Mouse (Mus musculus) limb, embryonic 14.5 days (tissue): ENCODE measurements around the gene Olfr1380. TPM values are rescaled to one million over a fixed set of nuclear protein-coding genes. Genes with fewer than 3 reads are reported as not detected.
"Not testable (repeated sequence)": the region's sequence is repeated elsewhere in the genome, so short reads cannot be mapped to it uniquely, and the experiment has no call there.

ENCODE experiments used
- ATAC-seq: fragments of 200-750 bp; cut with Nextera tagmentation; 2 replicates; pipeline ENCODE4 v1.8.0; 2017; ENCODE audit warnings: low read depth, moderate number of reproducible peaks, moderate TSS enrichment; ENCODE audit not compliant: low FRiP score
- DNase-seq: peaks from one replicate; pipeline ENCODE4 v3.0.0-alpha.2; 2015; ENCODE audit warnings: low spot score
- H3K27ac ChIP-seq: fragments of 300-500 bp; sonication (generic); replicated peaks from 2 replicates; pipeline ENCODE4 v1.5.1; 2014; ENCODE audit warnings: low read depth, mild to moderate bottlenecking, low read length, moderate library complexity, mixed read lengths
- H3K27me3 ChIP-seq: fragments of 300-500 bp; sonication (generic); 2 replicates; pipeline ENCODE4 v1.6.1; 2014; ENCODE audit warnings: low read length, mixed read lengths; ENCODE audit not compliant: control insufficient read depth, insufficient read depth
- H3K36me3 ChIP-seq: fragments of 300-500 bp; sonication (generic); 2 replicates; pipeline ENCODE4 v1.6.1; 2014; ENCODE audit warnings: mild to moderate bottlenecking, low read length, moderate library complexity, mixed read lengths; ENCODE audit not compliant: control insufficient read depth, insufficient read depth
- H3K4me1 ChIP-seq: fragments of 300-500 bp; sonication (generic); 2 replicates; pipeline ENCODE4 v1.6.1; 2014; ENCODE audit warnings: antibody characterized with exemption, low read length, mixed read lengths; ENCODE audit not compliant: control insufficient read depth, insufficient read depth
- H3K4me2 ChIP-seq: fragments of 300-500 bp; sonication (generic); replicated peaks from 2 replicates; pipeline ENCODE4 v1.6.1; 2014; ENCODE audit warnings: low read depth, mild to moderate bottlenecking, low read length, moderate library complexity; ENCODE audit not compliant: severe bottlenecking
- H3K4me3 ChIP-seq: fragments of 300-500 bp; sonication (generic); replicated peaks from 2 replicates; pipeline ENCODE4 v1.5.1; 2014; ENCODE audit warnings: low read length
- H3K9ac ChIP-seq: fragments of 300-500 bp; sonication (generic); 2 replicates; pipeline ENCODE4 v1.6.1; 2014; ENCODE audit warnings: mild to moderate bottlenecking, low read depth, low read length, moderate library complexity; ENCODE audit not compliant: severe bottlenecking
- H3K9me3 ChIP-seq: fragments of 300-500 bp; sonication (generic); 2 replicates; pipeline ENCODE4 v1.6.1; 2016; ENCODE audit warnings: low read length; ENCODE audit not compliant: control insufficient read depth
- POLR2A ChIP-seq: fragments of 200-500 bp; IDR thresholded peaks from 2 replicates; pipeline ENCODE4 v1.8.0; 2012; ENCODE audit warnings: inconsistent platforms, mild to moderate bottlenecking, moderate library complexity, borderline replicate concordance; ENCODE audit not compliant: insufficient read depth, insufficient read length; ENCODE audit errors: extremely low read depth
- WGBS: fragments of 180-500 bp; shearing (Covaris S2); extraction: QIAGEN DNeasy Blood & Tissue Kit; methylation state at CpG from one replicate; pipeline ENCODE4 v1.1.7; 2014; 5-methylcytosine and 5-hydroxymethylcytosine counted together
- polyA plus RNA-seq, 2 experiments: library from polyadenylated mRNA; depleted of rRNA in 1 of 2; stranded (reverse) in 1 of 2; unstranded in 1 of 2; fragments of >200 nt; fragmentation: Nextera tagmentation in 1 of 2; extraction: Ambion mirVana in 1 of 2; gene quantifications; 2 replicates each; pipeline versions ENCODE4 v1.2.1 to v1.2.3; 2012 to 2014

Olfr1380 gene
- polyA plus RNA-seq, 2 experiments: not detected

DNA sequence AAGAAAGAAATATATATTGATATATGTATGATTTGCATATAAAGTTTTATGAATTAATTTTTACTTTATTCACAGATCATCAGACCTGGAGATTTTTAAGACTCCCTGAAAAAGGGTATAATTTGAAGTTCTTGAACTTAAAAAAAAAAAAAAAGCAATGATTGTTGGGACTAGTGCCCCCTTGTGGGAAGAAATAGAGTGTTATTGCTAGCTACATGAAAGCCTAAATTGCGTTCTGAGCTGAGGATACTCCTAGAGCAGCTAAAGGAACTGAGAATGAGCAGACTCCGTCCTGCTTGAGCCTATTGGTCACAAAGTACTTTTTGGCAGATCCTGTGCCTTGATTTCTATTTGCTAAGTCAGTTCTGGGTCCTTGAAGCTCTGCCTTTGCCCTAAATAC, 18.4 kb downstream of the Olfr1380 start:
- H3K36me3 ChIP-seq, H3K9ac ChIP-seq, H3K9me3 ChIP-seq, H3K27me3 ChIP-seq, H3K4me2 ChIP-seq, H3K4me1 ChIP-seq, H3K27ac ChIP-seq, H3K4me3 ChIP-seq, ATAC-seq: not testable (repeated sequence)
- peak; percentile 22 for DNase-seq
- WGBS: 43% methylated on average over 2 of the region's 2 CpGs

DNA sequence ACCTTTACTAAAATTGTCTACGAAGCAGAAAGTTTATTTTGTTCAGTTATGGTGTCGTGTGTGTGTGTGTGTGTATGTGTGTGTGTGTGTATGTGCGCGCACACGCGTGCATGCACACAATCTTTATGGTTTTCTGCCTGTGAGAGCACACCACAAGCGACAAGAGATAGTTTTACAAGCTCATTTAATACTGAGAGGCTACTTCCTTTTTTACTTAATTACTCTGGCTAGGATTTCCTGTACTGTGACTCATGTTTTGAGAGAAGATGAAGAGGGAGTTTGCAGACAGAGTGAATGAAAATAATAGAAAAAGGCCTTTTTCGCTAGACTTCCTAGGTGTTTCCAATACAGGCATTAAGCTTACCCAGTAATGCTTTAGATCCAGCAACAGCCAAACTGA, 23.8 kb downstream of the Olfr1380 start:
- H3K4me2 ChIP-seq, H3K27me3 ChIP-seq, H3K9me3 ChIP-seq, H3K4me1 ChIP-seq, H3K4me3 ChIP-seq, DNase-seq, H3K27ac ChIP-seq, H3K9ac ChIP-seq, H3K36me3 ChIP-seq, ATAC-seq: not testable (repeated sequence)
- WGBS: 78% methylated on average over 8 of the region's 8 CpGs

DNA sequence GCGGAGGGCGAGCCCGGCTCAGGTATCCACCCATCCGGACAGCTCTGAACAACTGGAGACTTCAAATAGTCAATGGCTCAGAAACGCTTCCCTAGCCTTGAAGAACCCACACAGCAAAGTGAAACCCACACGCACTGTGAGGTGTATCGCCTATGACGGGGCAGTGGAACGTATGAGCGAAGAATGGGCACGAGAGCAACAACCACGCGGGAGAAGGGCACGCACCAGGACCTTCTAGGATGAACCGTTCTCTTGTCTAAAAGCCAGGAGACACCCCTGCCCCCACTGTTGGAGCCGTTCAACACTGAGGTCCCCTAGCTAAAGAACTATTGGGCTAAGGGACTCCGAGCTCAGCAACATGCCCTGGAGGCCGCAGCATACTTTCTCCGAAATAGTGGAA, 33.5 kb downstream of the Olfr1380 start:
- 93% methylated on average over 19 of the region's 19 CpGs for WGBS
- ATAC-seq: no peak
- no peak for TF ChIP-seq POLR2A

DNA sequence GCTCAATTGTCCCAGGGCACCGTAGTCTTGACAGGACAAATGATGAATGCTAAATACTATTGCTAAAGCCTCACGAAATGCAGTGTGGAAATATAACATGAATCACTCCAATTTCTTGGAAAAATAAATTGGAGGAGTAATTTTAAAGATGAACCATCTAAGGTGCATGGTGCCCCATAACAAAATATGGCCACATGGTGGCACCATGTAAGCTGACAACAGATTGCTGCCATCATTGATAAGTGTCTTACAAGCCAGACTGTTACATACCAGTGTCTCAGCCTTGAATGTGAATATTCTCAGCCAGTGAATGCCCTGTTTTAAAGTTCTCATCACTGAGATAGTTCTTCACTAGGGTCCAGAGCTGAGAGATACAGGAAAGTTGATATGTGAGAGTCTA, 40.5 kb downstream of the Olfr1380 start:
- H3K27me3 ChIP-seq, DNase-seq, H3K36me3 ChIP-seq, H3K4me2 ChIP-seq, H3K27ac ChIP-seq, ATAC-seq, H3K4me3 ChIP-seq, H3K9me3 ChIP-seq, H3K9ac ChIP-seq, H3K4me1 ChIP-seq: not testable (repeated sequence)
- WGBS: 74% methylated on average over 2 of the region's 2 CpGs

More for the DNA sequence above, 33.5 kb downstream of the Olfr1380 start:
- H3K9ac ChIP-seq: no peak overlapping the region
- no peaks in the 10 kb centered on the region for H3K36me3 ChIP-seq
- no peak overlapping the region for H3K27ac ChIP-seq
- no peak overlapping the region for H3K4me3 ChIP-seq
- no peak overlapping the region for H3K4me2 ChIP-seq
- no peaks in the 10 kb centered on the region for H3K9me3 ChIP-seq
- H3K27me3 ChIP-seq: no peaks in the 10 kb centered on the region
- H3K4me1 ChIP-seq: no peaks in the 10 kb centered on the region
- no peak for DNase-seq

DNA sequence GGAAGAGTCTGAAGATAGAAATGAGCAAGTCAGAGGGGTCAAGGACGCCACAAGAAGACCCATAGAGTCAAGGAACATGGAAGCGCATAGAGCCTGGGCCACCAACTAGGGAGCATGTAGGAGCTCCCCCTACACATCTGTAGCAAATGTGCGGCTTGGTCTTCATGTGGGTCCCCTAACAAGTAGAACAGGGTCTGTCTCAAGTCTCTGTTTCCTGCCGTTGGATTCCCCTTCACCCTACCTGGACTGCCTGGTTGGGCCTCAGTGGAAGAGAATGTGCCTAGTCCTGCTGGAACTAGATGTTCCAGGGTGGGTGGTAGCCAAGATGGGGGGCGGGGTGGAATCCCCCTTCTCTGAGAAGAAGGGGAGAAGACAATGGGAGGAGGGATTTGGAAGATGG, 51.6 kb downstream of the Olfr1380 start:
- H3K4me3 ChIP-seq, H3K36me3 ChIP-seq, H3K9me3 ChIP-seq, H3K4me1 ChIP-seq, H3K27ac ChIP-seq, H3K4me2 ChIP-seq, ATAC-seq, H3K9ac ChIP-seq, DNase-seq: not testable (repeated sequence)
- WGBS: 82% methylated on average over 5 of the region's 5 CpGs
- H3K27me3 ChIP-seq: peaks cover 20% of the 10 kb centered on the region

DNA sequence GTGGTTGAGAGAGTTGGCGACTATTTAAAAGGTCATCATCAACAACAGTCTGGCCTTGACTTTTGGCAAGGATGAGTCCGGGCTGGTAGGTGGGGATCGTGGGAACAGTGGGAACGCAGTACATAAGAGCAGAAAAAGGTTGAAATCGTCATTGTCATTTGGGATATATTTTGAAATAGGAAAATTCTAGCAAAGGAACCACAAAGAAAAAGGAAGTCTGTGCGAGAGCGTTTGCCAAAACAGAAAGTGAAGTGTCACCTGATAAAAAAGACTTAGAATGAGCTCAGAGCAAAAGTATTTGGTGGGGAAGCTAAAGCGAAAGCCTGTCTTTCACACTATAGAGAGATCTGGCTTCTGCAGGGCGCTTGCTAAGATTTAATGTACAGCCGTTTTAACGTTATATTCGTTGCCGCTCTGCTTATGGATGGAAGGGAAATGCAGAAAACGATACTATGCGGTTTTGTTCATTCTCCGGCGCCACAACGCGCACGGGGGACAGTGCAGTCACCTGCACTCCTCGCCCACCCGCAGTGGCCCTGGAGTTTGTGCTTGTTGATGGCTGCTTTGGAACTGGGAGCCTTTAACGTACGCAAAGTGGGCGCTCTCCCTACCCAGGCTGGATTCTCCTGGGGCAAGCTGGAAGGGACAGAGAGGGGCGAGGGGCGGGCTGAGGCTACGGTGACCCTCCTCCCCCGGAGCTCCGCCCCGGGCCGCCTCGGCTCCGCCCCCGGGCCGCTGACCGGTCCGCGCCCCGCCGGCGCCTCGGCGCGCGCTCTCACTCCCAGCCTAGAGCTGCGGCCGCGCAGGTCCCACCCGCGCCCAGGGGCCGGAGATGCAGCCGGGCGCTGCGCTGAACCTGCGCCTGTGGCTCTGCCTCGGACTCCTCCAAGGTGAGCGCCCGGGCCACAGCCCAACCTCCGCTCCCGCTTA, 52.5 kb downstream of the Olfr1380 start, which contains the start of gene Flt4:
Flt4 (plus strand) TSS at position 326 of the 930 bp plus-strand sequence.
- H3K4me1 ChIP-seq, H3K9me3 ChIP-seq, H3K27ac ChIP-seq, H3K36me3 ChIP-seq: not testable (repeated sequence)
- DNase-seq: peak; percentile 14
- Histone ChIP-seq H3K4me2 (peak within 1 kb of the TSS; percentile 61), H3K27me3 (peaks cover 25% of the 10 kb centered on the region), H3K9ac (peak within 1 kb of the TSS; percentile 41; the same call in 1 of the 2 replicates), H3K4me3 (peak within 1 kb of the TSS; percentile 40)
- ATAC-seq: peak; percentile 75; the same call in 1 of the 2 replicates
- WGBS: 5% methylated on average over 44 of the region's 61 CpGs

DNA sequence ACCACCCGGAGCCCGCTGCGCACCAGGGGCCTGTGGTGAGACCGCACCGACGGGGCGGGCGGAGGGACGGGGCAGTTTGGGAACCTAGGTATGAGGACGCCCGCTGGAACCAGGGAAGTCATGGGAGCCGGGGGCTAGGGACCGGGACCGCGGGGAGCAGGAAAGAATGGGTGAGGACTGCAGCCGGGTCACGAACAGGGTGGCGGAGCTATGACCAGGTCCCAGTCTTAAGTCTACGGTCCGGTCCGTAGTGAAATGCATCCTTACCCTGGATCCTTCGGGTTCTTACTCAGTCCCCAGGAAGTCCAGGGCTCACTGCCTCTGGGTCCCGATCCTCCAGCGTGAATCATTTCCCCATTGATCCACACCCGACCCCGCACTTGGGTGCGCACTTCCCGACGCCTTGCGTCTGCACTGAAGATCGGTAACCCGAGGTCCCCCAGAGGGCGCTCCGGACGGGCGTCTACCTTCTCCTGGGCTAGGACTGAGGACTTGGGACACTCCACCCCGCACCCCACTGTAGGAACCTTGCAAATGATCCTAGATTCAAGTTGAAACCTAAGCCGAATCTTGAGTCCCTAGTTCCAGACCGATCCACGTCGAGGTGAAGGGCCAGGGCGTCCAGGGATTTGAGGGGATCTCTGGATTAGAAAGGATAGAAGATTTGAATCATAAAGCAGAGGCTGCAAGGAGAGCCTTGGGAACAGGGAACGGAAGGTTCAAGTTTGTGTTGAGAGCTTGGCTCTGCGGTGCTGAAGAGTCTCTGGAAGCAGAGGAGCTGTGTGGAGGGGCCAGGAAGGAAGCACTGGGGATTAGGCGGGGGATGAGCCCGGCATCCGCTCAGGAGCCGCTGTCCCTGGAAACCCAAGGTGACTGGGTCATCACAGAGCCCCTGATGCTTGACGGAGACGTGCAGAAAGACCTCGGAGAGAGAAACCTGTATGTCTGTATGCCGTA, 53.5 kb downstream of the Olfr1380 start:
- Histone ChIP-seq H3K4me3 (peak overlapping the region; percentile 40), H3K27me3 (peaks cover 25% of the 10 kb centered on the region), H3K9ac (peak overlapping the region; percentile 41; the same call in 1 of the 2 replicates), H3K4me2 (peak overlapping the region; percentile 61)
- not testable (repeated sequence) for ATAC-seq, H3K4me1 ChIP-seq, DNase-seq, H3K27ac ChIP-seq, H3K36me3 ChIP-seq, H3K9me3 ChIP-seq
- 3% methylated on average over 46 of the region's 52 CpGs for WGBS
